Mouse (Mus musculus) spleen, postnatal 4 days (tissue): ENCODE measurements at regions not wholly inside any gene's neighbourhood (a gene's known extent, or its start where the extent isn't known, plus 50 kb on each side); places are given as distances from the start of the nearest gene placed in this dataset.

Source experiments
- DNase-seq, 2 experiments: peaks; one replicate each; pipeline ENCODE4 v3.0.0; 2022; ENCODE audit warnings: low spot score in 2 of 2

- no peak for DNase-seq
Measured at GRCm38 (mm10) chr6:135627928-135628327, 265.6 kb downstream of the Emp1 start.

DNA sequence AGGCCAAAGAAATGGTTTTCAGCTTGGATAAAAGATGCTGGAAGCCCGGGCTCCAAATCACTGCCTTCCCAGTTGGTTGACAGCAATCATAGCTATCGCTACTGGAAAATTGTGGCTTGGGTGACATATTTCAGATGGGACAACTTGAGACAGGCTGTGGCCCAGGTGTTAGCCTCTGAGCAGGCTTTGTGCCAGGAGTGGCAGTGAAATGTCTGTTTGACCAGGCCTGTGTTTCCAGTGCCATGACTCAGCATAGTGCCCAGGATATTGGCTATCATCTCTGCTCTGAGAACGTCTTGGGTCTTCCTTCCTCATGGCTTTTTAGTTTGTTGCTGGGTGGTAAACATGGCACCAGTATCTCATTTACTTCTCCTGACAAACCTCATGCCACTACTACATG lies 266.9 kb downstream of the Emp1 start:
- DNase-seq, result no peak

DNA sequence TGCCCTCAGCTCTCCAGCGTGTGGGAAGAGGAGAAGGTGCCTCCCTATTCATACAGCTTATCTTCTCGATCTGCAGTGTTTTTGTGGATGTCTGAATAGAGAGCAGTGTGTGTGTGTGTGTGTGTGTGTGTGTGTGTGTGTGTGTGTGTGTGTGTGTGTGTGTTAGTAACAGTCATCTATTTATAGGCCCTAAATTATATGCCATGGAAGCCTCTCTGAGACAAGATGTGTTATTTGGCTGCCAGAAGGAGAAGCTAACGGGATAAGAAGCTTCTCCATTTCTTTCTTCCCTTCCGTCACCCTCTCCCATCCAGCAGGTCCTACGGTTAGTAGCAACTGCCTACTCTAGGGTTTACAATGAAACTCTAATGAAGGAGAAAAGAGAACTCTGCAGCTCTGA lies 270.3 kb downstream of the Emp1 start:
- DNase-seq, result no peak

DNA sequence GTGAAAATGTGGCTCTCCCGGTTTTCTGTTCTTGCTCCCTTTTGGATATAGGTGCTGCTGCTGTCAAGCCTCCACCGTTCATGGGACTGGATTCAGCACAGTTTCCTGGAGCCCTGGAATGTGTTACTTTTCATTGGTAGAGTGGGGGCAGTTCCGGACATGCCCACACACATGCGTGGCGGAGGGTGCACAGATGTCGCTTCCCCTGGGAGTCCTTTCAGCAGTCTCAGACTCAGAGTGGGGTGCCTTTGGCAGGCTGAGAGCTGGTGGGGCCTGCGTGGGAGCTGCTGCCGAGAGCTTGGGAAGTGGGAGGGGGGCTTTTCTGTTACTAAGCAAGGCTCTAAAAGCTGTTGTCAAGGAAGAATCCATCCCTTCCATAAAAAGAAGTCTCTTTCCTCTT lies 274.3 kb downstream of the Emp1 start:
- no peak for DNase-seq

DNA sequence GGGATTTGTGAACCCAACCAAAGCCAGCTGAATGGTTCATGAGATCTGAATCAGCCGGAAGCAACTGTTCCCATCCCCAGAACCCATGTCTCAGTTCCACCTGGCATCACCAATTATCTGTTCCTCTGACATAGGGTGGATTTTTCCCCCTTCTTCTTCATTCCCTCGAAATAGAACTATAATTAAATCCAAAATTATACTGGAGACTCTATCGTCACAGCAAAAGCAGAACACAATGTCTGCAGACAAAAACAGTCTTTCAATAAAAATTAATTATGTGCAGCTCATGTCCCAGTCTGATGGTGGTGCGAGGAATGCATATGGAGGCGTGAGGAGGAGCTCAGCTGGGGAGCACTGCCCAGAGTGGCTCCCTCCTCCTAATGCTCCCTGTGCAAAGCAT lies 280.4 kb downstream of the Emp1 start:
- DNase-seq, result peak in 1 of 2 experiments; percentile 3

DNA sequence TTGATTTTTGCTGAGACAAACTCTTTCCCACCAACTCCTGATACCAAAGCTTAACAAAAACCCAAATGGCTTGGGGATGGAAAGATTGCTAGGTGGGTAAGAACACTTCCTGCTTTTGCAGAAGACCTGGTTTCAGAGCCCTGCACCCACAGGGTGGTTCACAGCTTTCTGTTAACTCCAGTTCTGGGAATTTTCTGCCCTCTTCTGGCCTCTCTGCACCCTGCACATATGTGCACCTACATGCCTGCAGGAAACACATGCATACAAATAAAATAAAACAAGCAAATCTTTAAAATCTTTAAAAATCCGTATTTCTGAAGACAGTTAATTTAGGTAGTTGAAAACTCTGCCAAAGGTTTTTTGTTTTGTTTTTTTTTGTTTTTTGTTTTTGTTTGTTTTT lies 283.8 kb downstream of the Emp1 start:
- no peak for DNase-seq

DNA sequence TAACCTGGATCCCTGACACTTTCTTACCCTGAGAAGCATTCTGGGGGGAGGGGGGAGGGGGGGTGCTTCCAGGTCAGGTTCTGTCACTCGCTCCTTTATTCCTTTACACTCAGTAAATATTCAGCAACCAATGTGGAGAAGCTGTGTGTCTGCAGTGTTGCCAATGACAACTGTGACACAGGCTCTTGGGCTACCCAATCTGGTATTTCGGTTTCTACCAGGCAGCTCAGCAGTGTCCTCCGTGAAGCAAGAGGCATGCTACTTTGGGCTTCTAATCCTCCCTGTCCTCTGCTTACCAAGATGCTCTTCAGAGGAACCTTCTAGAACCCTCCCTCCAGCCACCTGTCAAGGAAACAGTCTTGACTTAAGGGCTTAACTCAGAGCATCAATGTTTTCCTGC lies 290.7 kb downstream of the Emp1 start:
- no peak for DNase-seq

DNA sequence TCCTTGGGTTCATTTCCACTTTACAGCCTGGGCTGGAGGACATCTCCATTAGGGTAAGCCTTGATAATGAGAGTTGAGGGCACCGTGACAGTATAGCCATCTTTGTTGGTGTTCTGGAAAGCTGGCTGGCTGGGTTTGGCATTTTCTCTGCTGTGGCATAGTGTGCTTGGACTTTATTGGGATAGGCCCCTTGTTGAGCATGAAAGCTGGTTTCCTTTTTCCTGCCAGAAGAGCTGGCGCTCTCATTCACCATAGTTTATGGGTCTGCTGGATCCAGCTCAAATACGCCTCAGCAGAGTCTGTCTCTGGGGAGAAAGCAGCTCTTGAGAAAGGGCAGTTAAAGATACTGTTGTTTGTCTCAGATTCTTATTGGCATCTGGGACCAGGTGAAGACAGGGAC lies 300.0 kb downstream of the Emp1 start:
- DNase-seq, result no peak

DNA sequence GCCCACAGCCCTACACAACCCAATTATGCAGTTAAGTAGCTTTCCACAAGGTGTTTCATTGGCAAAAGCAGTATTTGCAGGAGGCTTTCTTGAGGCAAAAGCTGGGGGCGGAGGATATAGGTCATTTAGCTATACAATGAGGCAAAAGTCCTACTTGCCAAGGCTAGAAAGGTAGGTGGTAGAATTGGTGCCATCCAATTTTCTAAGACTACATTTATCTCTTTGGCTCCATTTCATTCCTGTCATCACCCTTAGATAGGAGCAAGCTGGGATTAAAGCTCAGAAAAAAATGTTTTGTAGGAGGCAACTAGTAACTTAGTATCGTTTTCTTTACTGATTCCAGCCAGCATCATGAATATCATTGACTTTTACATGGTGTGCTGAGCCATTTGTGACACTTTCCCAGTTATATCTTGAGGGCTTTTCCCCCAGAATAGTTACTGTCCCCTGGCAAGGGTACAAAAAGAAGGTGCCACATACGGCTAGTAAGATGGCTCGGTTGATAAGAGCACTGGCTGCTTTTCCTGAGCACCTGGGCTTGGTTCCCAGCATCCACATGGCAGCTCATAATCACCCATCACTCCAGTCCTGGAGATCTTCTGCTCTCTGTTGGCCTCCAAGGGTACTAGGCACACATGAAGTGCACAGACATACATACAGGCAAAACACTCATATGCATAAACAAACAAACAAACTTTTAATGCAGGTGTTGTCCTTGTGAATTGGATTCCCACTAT lies 300.6 kb downstream of the Emp1 start:
- DNase-seq, result no peak
